Mouse (Mus musculus) common myeloid progenitor, adult 5-6 weeks (primary cell): ENCODE measurements around the gene Olfr987. TPM values are rescaled to one million over a fixed set of nuclear protein-coding genes. Genes with fewer than 3 reads are reported as not detected.
A peak's percentile ranks its signal among the peaks of the same experiment; 100 is the strongest.
"Not testable (repeated sequence)": the region's sequence is repeated elsewhere in the genome, so short reads cannot be mapped to it uniquely, and the experiment has no call there.

Experiments
- ATAC-seq: replicated peaks from 2 replicates; pipeline ENCODE4 v1.8.0; 2016; ENCODE audit warnings: low read depth, mild to moderate bottlenecking, moderate TSS enrichment, inconsistent platforms; ENCODE audit not compliant: poor library complexity, severe bottlenecking
- total RNA-seq: library from RNA; stranded (forward); fragments of 200-1000, 187-1606 nt; gene quantifications from 2 replicates; pipeline ENCODE4 v1.2.3, GENCODE M21; 2017

Gene Olfr987
- not detected in 2 replicates for total RNA-seq

DNA sequence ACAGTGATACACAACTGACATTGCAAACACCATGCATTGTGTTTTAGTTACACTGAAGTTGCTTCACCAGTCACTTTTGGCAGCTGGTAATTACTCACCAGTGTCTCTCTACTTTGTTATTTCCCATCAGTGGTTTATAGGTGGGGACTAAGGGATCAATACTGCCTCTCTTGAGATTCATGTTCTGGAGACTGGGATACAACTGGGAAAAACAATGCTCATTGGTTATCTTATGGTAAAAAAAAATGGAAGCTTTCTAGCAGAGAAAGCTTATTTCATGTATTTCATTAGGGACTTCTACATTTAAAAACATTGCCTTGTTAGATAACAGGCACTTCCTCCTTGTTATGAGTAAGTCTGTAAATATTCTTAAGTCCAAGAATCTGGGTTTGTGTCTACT is at the start of gene Olfr987:
Gene Olfr987, minus strand, starts transcription at position 101 of the 400 bp plus-strand sequence.
- ATAC-seq = not testable (repeated sequence)

DNA sequence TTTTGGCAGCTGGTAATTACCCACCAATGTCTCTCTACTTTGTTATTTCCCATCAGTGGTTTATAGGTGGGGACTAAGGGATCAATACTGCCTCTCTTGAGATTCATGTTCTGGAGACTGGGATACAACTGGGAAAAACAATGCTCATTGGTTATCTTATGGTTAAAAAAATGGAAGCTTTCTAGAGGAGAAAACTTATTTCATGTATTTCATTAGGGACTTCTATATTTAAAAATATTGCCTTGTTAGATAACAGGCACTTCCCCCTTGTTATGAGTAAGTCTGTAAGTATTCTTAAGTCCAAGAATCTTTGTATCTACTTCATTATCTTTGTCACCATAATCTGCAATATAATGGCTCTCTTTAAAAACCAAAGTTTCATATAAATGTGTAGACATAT is 24.0 kb upstream of the Olfr987 start, which contains the start of gene Olfr988:
Gene Olfr988, minus strand, starts transcription at position 101 of the 400 bp plus-strand sequence.
- not testable (repeated sequence) for ATAC-seq

GRCm38 (mm10) chr2:85339972-85340371 is 857 bp upstream of the Olfr987 start:
- no peak for ATAC-seq

DNA sequence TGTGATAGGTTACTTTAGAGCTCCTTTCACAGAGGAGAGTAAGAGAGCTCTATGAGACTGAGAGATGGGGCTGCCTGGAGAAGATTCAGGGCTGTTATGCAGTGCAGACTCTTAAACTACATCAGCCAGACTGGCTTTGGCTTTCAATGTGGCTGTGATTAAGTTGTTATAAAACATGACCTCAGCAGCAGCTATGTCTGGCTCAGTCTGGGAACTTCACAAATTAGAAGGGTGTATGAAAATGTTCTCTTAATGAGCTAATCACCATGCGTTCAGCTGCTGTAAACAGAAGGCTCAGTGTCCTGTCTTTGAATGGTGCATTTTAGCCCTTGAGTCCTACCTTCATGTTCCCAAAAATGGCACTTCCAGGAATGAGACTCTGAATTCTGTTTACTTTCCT is 20.0 kb downstream of the Olfr987 start:
- ATAC-seq = no peak

- ATAC-seq = no peak
Observed at GRCm38 (mm10) chr2:85285406-85285805, 53.7 kb downstream of the Olfr987 start.

DNA sequence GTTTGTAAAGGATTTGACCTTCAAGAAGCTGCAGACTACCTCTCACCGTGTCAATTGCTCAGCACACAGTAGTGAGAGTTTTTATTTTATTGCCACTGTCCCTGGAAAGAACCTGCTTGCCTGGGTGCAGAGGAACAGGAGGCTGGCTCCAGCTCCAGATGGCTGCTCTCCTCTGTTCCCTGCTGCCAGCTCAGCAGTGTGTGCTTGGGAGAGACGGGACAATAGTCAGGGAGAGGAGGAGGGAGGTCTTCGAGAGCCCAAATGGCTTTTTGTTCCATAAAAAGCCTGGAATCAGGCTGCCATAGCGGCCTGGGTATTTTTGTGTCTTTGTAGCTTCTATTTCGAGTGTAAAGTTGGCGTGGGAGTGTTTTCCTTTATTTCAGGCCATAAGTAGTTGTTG is 54.5 kb downstream of the Olfr987 start:
- no peak for ATAC-seq

GRCm38 (mm10) chr2:85283631-85284466 is 55.3 kb downstream of the Olfr987 start:
- 0 out of 2 replicates have a peak, but pooled peaks have one; percentile 42 for ATAC-seq

GRCm38 (mm10) chr2:85281023-85281422 is 58.1 kb downstream of the Olfr987 start:
- ATAC-seq = no peak

Other genes starting within 250 kb of the Olfr987 start
- 0.14 and 0.29 TPM in 2 replicates for gene Aplnr, start 203.1 kb downstream of the Olfr987 start, total RNA-seq
- not detected in 2 replicates for gene Lrrc55, start 142.1 kb downstream of the Olfr987 start, total RNA-seq
- gene Olfr988, start 23.9 kb upstream of the Olfr987 start, total RNA-seq = not detected in 2 replicates
- not detected in 2 replicates for gene Olfr992, start 70.2 kb upstream of the Olfr987 start, total RNA-seq
- not detected in 2 replicates for gene Olfr993, start 75.6 kb upstream of the Olfr987 start, total RNA-seq
- gene Olfr994, start 97.1 kb upstream of the Olfr987 start, total RNA-seq = not detected in 2 replicates
- not detected in 2 replicates for gene Olfr995, start 104.3 kb upstream of the Olfr987 start, total RNA-seq
- not detected in 2 replicates for gene 4833423E24Rik, start 179.7 kb upstream of the Olfr987 start, total RNA-seq
- not detected in 2 replicates for gene Olfr996, start 239.9 kb upstream of the Olfr987 start, total RNA-seq
- not detected in 2 replicates for gene Olfr998, start 249.6 kb upstream of the Olfr987 start, total RNA-seq